12 mouse cellular contexts compared by ENCODE assay signal in genomic region chr3:9552332-9552731, GRCm38 (mm10). TPM values are rescaled to one million over a fixed set of nuclear protein-coding genes. Genes with fewer than 3 reads are reported as not detected.
A peak's percentile ranks its signal among the peaks of the same experiment; 100 is the strongest.
DNase-seq lines count a peak whose midpoint lies in the region; ATAC-seq lines count a peak whose summit lies in the region.
"Had no signal": no experiment of that assay in that cellular context is flagged by ENCODE, and none has a peak within 500 bp of the region (broad histone marks: within the 10 kb centered on the region; RNA-seq: fewer than 3 reads in every experiment).

No protein-coding gene starts in this region.

- H3K27ac ChIP-seq in kidney, embryonic 16.5 days (ENCODE audit: low read length), result no peak overlapping the region
- H3K27ac ChIP-seq in intestine, embryonic 15.5 days, result no peak overlapping the region
- H3K27ac ChIP-seq: forebrain, embryonic 12.5 days; macrophage; neural tube, embryonic 12.5 days had no signal

- no peaks in the 10 kb centered on the region for H3K36me3 ChIP-seq in kidney, embryonic 16.5 days (ENCODE audit: insufficient read depth, low read length)
- no peaks in the 10 kb centered on the region for H3K36me3 ChIP-seq in intestine, embryonic 15.5 days
- H3K36me3 ChIP-seq: forebrain, embryonic 12.5 days; neural tube, embryonic 12.5 days had no signal

- H3K4me1 ChIP-seq in kidney, embryonic 16.5 days (ENCODE audit: insufficient read depth, low read length), result peaks cover 43% of the 10 kb centered on the region
- peaks cover 8% of the 10 kb centered on the region for H3K4me1 ChIP-seq in intestine, embryonic 15.5 days (replicated peaks)

- no peak overlapping the region for H3K4me3 ChIP-seq in kidney, embryonic 16.5 days (ENCODE audit: low read length)
- H3K4me3 ChIP-seq in intestine, embryonic 15.5 days (replicated peaks), result no peak overlapping the region
- H3K4me3 ChIP-seq: forebrain, embryonic 12.5 days; neural tube, embryonic 12.5 days had no signal

- 0 out of 2 replicates have a peak overlapping the region, but pooled peaks have one; percentile 4 for H3K9ac ChIP-seq in kidney, embryonic 16.5 days (replicated peaks; ENCODE audit: low read length)
- H3K9ac ChIP-seq in intestine, embryonic 15.5 days, result no peak overlapping the region
- H3K9ac ChIP-seq: forebrain, embryonic 12.5 days; neural tube, embryonic 12.5 days had no signal

- ATAC-seq in kidney, embryonic 16.5 days (ENCODE audit: low FRiP score, low TSS enrichment), result peak; percentile 69; the same call in 1 of the 2 replicates
- peak; percentile 52 for ATAC-seq in intestine, embryonic 15.5 days

- WGBS in kidney, embryonic 16.5 days, result 38% methylated on average over 8 of the region's 8 CpGs
- 38% methylated on average over 8 of the region's 8 CpGs for WGBS in intestine, embryonic 15.5 days

- H3K4me2 ChIP-seq in kidney, embryonic 16.5 days (replicated peaks; ENCODE audit: low read depth, low read length), result no peak overlapping the region
- no peak overlapping the region for H3K4me2 ChIP-seq in intestine, embryonic 15.5 days (replicated peaks)
- H3K4me2 ChIP-seq: forebrain, embryonic 12.5 days; neural tube, embryonic 12.5 days had no signal

- no peaks in the 10 kb centered on the region for H3K27me3 ChIP-seq in kidney, embryonic 16.5 days (ENCODE audit: insufficient read depth, low read length)
- H3K27me3 ChIP-seq in intestine, embryonic 15.5 days (replicated peaks), result no peaks in the 10 kb centered on the region
- H3K27me3 ChIP-seq: forebrain, embryonic 12.5 days; neural tube, embryonic 12.5 days had no signal

- no peaks in the 10 kb centered on the region for H3K9me3 ChIP-seq in kidney, embryonic 16.5 days (ENCODE audit: low read length)
- no peaks in the 10 kb centered on the region for H3K9me3 ChIP-seq in intestine, embryonic 15.5 days
- H3K9me3 ChIP-seq: forebrain, embryonic 12.5 days; neural tube, embryonic 12.5 days had no signal

- DNase-seq in kidney, adult 11 months, result no peak
- DNase-seq in R1 (ENCODE audit: low read depth, low spot score), result peak; percentile 73
- peak; percentile 28 for DNase-seq in lung, postnatal 36 days
- DNase-seq in cerebellum, adult 11 months, result no peak
- DNase-seq in adrenal gland, adult 18-20 months (ENCODE audit: low spot score in 2 of 2), result no peak
- DNase-seq: gastrocnemius, postnatal 36 days; right cerebral cortex, adult 18-20 months had no signal

RNA-seq across cellular contexts. Expression of gene Zfp704, which starts 57.6 kb away (rescaled TPM):
- polyA plus RNA-seq in kidney, embryonic 16.5 days (2015; fragmentation: Nextera tagmentation; extraction: Ambion mirVana), result 11.4 and 13.1 TPM in 2 replicates
- polyA plus RNA-seq in intestine, embryonic 15.5 days (2015; fragmentation: Nextera tagmentation; extraction: Ambion mirVana), result 6.0 and 6.3 TPM in 2 replicates
- total RNA-seq in adrenal gland, adult 18-20 months (2021), result 10 to 100 TPM; 10.6 to 12.5 TPM

Comparison
In these comparisons a context has a peak if more than half of its experiments do, and no peak if none do; other contexts are left out.
1. DNase-seq: peak in R1 (single experiment) and lung, postnatal 36 days (single experiment); none in kidney, adult 11 months (single experiment), cerebellum, adult 11 months (single experiment) and adrenal gland, adult 18-20 months (0 of 2).